Mouse (Mus musculus) MEL (cell line): ENCODE results near the gene Otud7b. TPM values are rescaled to one million over a fixed set of nuclear protein-coding genes. Genes with fewer than 3 reads are reported as not detected.

Experiments
- DNase-seq: peaks from one replicate; pipeline ENCODE4 v3.0.0; 2011; ENCODE audit warnings: low read depth, low spot score
- H3K27ac ChIP-seq: 2 replicates; pipeline ENCODE4 v1.5.1; 2012; ENCODE audit warnings: low read depth, mild to moderate bottlenecking, control low read depth, low read length, moderate library complexity; ENCODE audit not compliant: control insufficient read depth
- H3K27me3 ChIP-seq, 2 experiments: fragments of 150-350 bp in 1 of 2; sonication (generic) in 1 of 2; 2 replicates each; pipeline ENCODE4 v1.6.1; 2012; ENCODE audit warnings: low read length in 2 of 2, mild to moderate bottlenecking in 2 of 2, improper control_type of control experiment in 1 of 2, moderate library complexity in 1 of 2; ENCODE audit not compliant: insufficient read depth in 2 of 2, control insufficient read depth in 1 of 2
- H3K36me3 ChIP-seq, 2 experiments: 2 replicates each; pipeline ENCODE4 v1.6.1; 2012 to 2014; ENCODE audit warnings: low read length in 2 of 2, improper control_type of control experiment in 1 of 2, inconsistent platforms in 1 of 2, mild to moderate bottlenecking in 1 of 2; ENCODE audit not compliant: insufficient read depth in 2 of 2, control insufficient read depth in 1 of 2
- H3K4me1 ChIP-seq, 2 experiments: fragments of 150-350 bp in 1 of 2; sonication (generic) in 1 of 2; 2 replicates each; pipeline ENCODE4 v1.6.1; 2012; ENCODE audit warnings: low read length in 2 of 2, improper control_type of control experiment in 1 of 2, mild to moderate bottlenecking in 1 of 2; ENCODE audit not compliant: insufficient read depth in 2 of 2, control insufficient read depth in 1 of 2
- H3K4me3 ChIP-seq, 2 experiments: fragments of 150-350 bp in 1 of 2; sonication (generic) in 1 of 2; 2 replicates each; pipeline ENCODE4 v1.5.1; 2012; ENCODE audit warnings: low read depth in 2 of 2, low read length in 2 of 2, mild to moderate bottlenecking in 2 of 2, moderate library complexity in 2 of 2, control low read depth in 1 of 2, improper control_type of control experiment in 1 of 2; ENCODE audit not compliant: control insufficient read depth in 1 of 2, insufficient read depth in 1 of 2
- H3K79me2 ChIP-seq: 2 replicates; pipeline ENCODE4 v1.6.1; 2012; ENCODE audit warnings: mild to moderate bottlenecking, low read length, moderate library complexity; ENCODE audit not compliant: control insufficient read depth, poor library complexity, insufficient read depth
- H3K9ac ChIP-seq: 2 replicates; pipeline ENCODE4 v1.6.1; 2012; ENCODE audit warnings: low read depth, mild to moderate bottlenecking, control low read depth, low read length, moderate library complexity; ENCODE audit not compliant: control insufficient read depth, poor library complexity, severe bottlenecking
- H3K9me3 ChIP-seq: fragments of 150-350 bp; sonication (generic); replicated peaks from 2 replicates; pipeline ENCODE4 v1.6.1; 2012; ENCODE audit warnings: mild to moderate bottlenecking, low read length, improper control_type of control experiment, moderate library complexity; ENCODE audit not compliant: insufficient read depth
- CHD1 ChIP-seq: IDR thresholded peaks from 2 replicates; pipeline ENCODE4 v1.6.1; 2012; ENCODE audit warnings: low read depth, mild to moderate bottlenecking, inconsistent platforms, low read length, improper control_type of control experiment
- CHD2 ChIP-seq: IDR thresholded peaks from 2 replicates; pipeline ENCODE4 v1.6.1; 2011; ENCODE audit warnings: low read length, improper control_type of control experiment
- CTCF ChIP-seq, 3 experiments: IDR thresholded peaks in 2 of 3; conservative IDR thresholded peaks in 1 of 3; 2 replicates each; pipeline ENCODE4 v1.5.1; 2011 to 2012; ENCODE audit warnings: low read length in 3 of 3, low read depth in 2 of 3, mild to moderate bottlenecking in 2 of 3, improper control_type of control experiment in 1 of 3, inconsistent platforms in 1 of 3, mixed read lengths in 1 of 3, moderate library complexity in 1 of 3; ENCODE audit not compliant: control insufficient read depth in 1 of 3, insufficient read depth in 1 of 3, poor library complexity in 1 of 3, severe bottlenecking in 1 of 3
- ELF1 ChIP-seq: IDR thresholded peaks from 2 replicates; pipeline ENCODE4 v1.6.1; 2014; ENCODE audit warnings: low read depth, mild to moderate bottlenecking, inconsistent platforms, low read length, improper control_type of control experiment, moderate library complexity
- ETS1 ChIP-seq: IDR thresholded peaks from 2 replicates; pipeline ENCODE4 v1.6.1; 2012; ENCODE audit warnings: low read depth, mild to moderate bottlenecking, inconsistent platforms, low read length, improper control_type of control experiment, moderate library complexity
- GABPA ChIP-seq: IDR thresholded peaks from 2 replicates; pipeline ENCODE4 v1.6.1; 2012; ENCODE audit warnings: low read depth, mild to moderate bottlenecking, inconsistent platforms, low read length, improper control_type of control experiment, moderate library complexity
- GATA1 ChIP-seq: IDR thresholded peaks from 2 replicates; pipeline ENCODE4 v1.6.1; 2011; ENCODE audit warnings: low read depth, low read length, improper control_type of control experiment
- JUND ChIP-seq: IDR thresholded peaks from 2 replicates; pipeline ENCODE4 v1.6.1; 2011; ENCODE audit warnings: low read depth, mild to moderate bottlenecking, improper control_type of control experiment, low read length
- MAFK ChIP-seq: IDR thresholded peaks from 2 replicates; pipeline ENCODE4 v1.6.1; 2011; ENCODE audit warnings: low read depth, mild to moderate bottlenecking, low read length, improper control_type of control experiment, borderline replicate concordance
- MAZ ChIP-seq: IDR thresholded peaks from 2 replicates; pipeline ENCODE4 v1.6.1; 2012; ENCODE audit warnings: low read depth, mild to moderate bottlenecking, inconsistent platforms, low read length, improper control_type of control experiment
- MYC ChIP-seq: IDR thresholded peaks from 2 replicates; pipeline ENCODE4 v1.6.1; 2011; ENCODE audit warnings: low read depth, mild to moderate bottlenecking, low read length, improper control_type of control experiment, moderate library complexity
- POLR2AphosphoS2 ChIP-seq: IDR thresholded peaks from 2 replicates; pipeline ENCODE4 v1.6.1; 2011; ENCODE audit warnings: low read length, improper control_type of control experiment
- RAD21 ChIP-seq: IDR thresholded peaks from 2 replicates; pipeline ENCODE4 v1.6.1; 2011; ENCODE audit warnings: mild to moderate bottlenecking, low read depth, low read length, improper control_type of control experiment
- RCOR1 ChIP-seq: IDR thresholded peaks from 2 replicates; pipeline ENCODE4 v1.6.1; 2012; ENCODE audit warnings: low read depth, mild to moderate bottlenecking, inconsistent platforms, low read length, improper control_type of control experiment
- SIN3A ChIP-seq: IDR thresholded peaks from 2 replicates; pipeline ENCODE4 v1.6.1; 2012; ENCODE audit warnings: low read length, improper control_type of control experiment, inconsistent platforms
- SMC3 ChIP-seq: IDR thresholded peaks from 2 replicates; pipeline ENCODE4 v1.6.1; 2011; ENCODE audit warnings: low read depth, low read length, improper control_type of control experiment
- TAL1 ChIP-seq: IDR thresholded peaks from 2 replicates; pipeline ENCODE4 v1.6.1; 2012; ENCODE audit warnings: mild to moderate bottlenecking, inconsistent platforms, low read length, moderate library complexity, mixed read lengths
- TBP ChIP-seq: IDR thresholded peaks from 2 replicates; pipeline ENCODE4 v1.8.0; 2011; ENCODE audit warnings: low read depth, low read length, improper control_type of control experiment
- USF1 ChIP-seq: IDR thresholded peaks from 2 replicates; pipeline ENCODE4 v1.6.1; 2014; ENCODE audit warnings: low read depth, mild to moderate bottlenecking, inconsistent platforms, low read length, improper control_type of control experiment, moderate library complexity
- USF2 ChIP-seq, 2 experiments: IDR thresholded peaks; 2 replicates each; pipeline ENCODE4 v1.6.1; 2011 to 2012; ENCODE audit warnings: improper control_type of control experiment in 2 of 2, low read length in 2 of 2, borderline replicate concordance in 1 of 2, inconsistent platforms in 1 of 2, low read depth in 1 of 2, mild to moderate bottlenecking in 1 of 2; ENCODE audit not compliant: insufficient read depth in 1 of 2
- polyA plus RNA-seq, 2 experiments: library from polyadenylated mRNA; stranded (reverse) in 1 of 2; unstranded in 1 of 2; fragments of >175 nt in 1 of 2; fragments of >200 nt in 1 of 2; gene quantifications; 2 replicates each; pipeline versions ENCODE4 v1.2.1 to v1.2.4; 2012; ENCODE audit warnings: low replicate concordance in 2 of 2, low read depth in 1 of 2; ENCODE audit not compliant: insufficient read length in 2 of 2, insufficient read depth in 1 of 2, missing spikeins in 1 of 2
- total RNA-seq: library from RNA; depleted of rRNA; stranded (reverse); fragments of 300-350 nt; gene quantifications from 2 replicates; pipeline ENCODE4 v1.2.3, GENCODE M21; 2012

Gene Otud7b
- total and polyA plus RNA-seq, 3 experiments: 17.9 to 25.8 (median 24.4) TPM

DNA sequence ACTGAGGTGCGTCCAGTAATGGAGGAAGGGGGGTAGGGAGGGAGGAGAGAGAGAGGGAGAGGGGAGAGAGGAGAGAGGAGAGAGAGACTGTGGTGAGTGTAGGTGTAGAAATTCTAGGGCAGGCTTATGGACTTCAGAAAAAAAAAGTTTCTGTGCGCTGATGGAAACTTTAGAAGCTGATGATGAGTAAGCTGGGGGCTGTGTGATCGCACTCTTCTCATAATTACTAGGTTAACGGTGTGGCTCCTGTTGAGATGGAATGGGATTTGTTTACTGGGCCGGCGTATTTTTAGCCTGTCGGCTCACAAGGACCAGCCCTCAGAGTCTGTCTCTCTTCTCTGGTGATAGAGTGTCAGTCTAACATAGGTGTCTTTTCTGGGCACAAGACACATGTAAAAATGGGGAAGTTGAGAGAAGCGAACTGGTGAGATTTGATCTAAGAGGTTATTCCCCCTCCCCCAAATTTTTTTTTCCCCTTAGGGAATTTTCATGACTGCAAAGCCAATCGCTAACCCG, 963 bp downstream of the Otud7b start (continued):
- TF ChIP-seq CHD2 (peak; percentile 50), ELF1 (0 out of 2 replicates have a peak, but pooled peaks have one; percentile 30), RCOR1 (peak; percentile 82)

- peak overlapping the region in 1 of 2 experiments; percentile 93; a peak in 1 of 4 replicates for H3K4me3 ChIP-seq
- no peak for TF ChIP-seq POLR2AphosphoS2
- TF ChIP-seq TAL1: no peak
- no peak for TF ChIP-seq MYC
- 0 out of 2 replicates have a peak, but pooled peaks have one; percentile 20 for TF ChIP-seq MAFK
- no peak overlapping the region for H3K9ac ChIP-seq
- H3K36me3 ChIP-seq: peaks cover 0 to 39% of the 10 kb centered on the region in 2 experiments; a peak in 2 of 4 replicates
- H3K9me3 ChIP-seq: no peaks in the 10 kb centered on the region
- H3K4me1 ChIP-seq: peaks cover 21 to 28% of the 10 kb centered on the region in 2 experiments
- H3K79me2 ChIP-seq: peaks cover 14% of the 10 kb centered on the region
- no peak for DNase-seq
- H3K27me3 ChIP-seq: no peaks in the 10 kb centered on the region
- no peak overlapping the region for H3K27ac ChIP-seq
Measured at GRCm38 (mm10) chr3:96106151-96106550, 1.8 kb downstream of the Otud7b start.

- H3K79me2 ChIP-seq: peaks cover 14% of the 10 kb centered on the region
- no peak for TF ChIP-seq JUND
- no peak for TF ChIP-seq MAFK
- no peak for TF ChIP-seq SIN3A
- no peak for TF ChIP-seq MAZ
- no peak for TF ChIP-seq GABPA
- TF ChIP-seq CTCF (IDR thresholded peaks at IDR 0.05 in 2 of 3, conservative IDR thresholded peaks at IDR 0.05 in 1 of 3; ENCODE audit: control insufficient read depth in 1 of 3, insufficient read depth in 1 of 3, low read depth in 2 of 3, low read length in 3 of 3, poor library complexity in 1 of 3, severe bottlenecking in 1 of 3): no peak
- no peak for TF ChIP-seq GATA1
- no peak for TF ChIP-seq ETS1
- TF ChIP-seq TBP: no peak
- no peak for TF ChIP-seq USF2 (IDR thresholded peaks at IDR 0.05; ENCODE audit: borderline replicate concordance in 1 of 2, insufficient read depth in 1 of 2, low read depth in 1 of 2, low read length in 2 of 2)
- TF ChIP-seq CHD2: no peak
- no peak for TF ChIP-seq RAD21
- TF ChIP-seq USF1: no peak
- no peak for TF ChIP-seq SMC3
- TF ChIP-seq CHD1: no peak
- peaks cover 0 to 35% of the 10 kb centered on the region in 2 experiments; a peak in 2 of 4 replicates for H3K36me3 ChIP-seq
- no peaks in the 10 kb centered on the region for H3K9me3 ChIP-seq
- no peak overlapping the region for H3K4me3 ChIP-seq
- no peak overlapping the region for H3K27ac ChIP-seq
- no peak for DNase-seq
- H3K27me3 ChIP-seq: no peaks in the 10 kb centered on the region
- no peak overlapping the region for H3K9ac ChIP-seq
- peaks cover 10 to 22% of the 10 kb centered on the region in 2 experiments for H3K4me1 ChIP-seq
Measured at GRCm38 (mm10) chr3:96108315-96108714, 4.0 kb downstream of the Otud7b start.
